Mouse (Mus musculus): ENCODE measurements around the gene Wwox. TPM values are rescaled to one million over a fixed set of nuclear protein-coding genes. Genes with fewer than 3 reads are reported as not detected.
A peak's percentile ranks its signal among the peaks of the same experiment; 100 is the strongest.

Gene Wwox
- total RNA-seq, 2 experiments from 2014 or later, result 7.4 to 8.1 TPM

DNA sequence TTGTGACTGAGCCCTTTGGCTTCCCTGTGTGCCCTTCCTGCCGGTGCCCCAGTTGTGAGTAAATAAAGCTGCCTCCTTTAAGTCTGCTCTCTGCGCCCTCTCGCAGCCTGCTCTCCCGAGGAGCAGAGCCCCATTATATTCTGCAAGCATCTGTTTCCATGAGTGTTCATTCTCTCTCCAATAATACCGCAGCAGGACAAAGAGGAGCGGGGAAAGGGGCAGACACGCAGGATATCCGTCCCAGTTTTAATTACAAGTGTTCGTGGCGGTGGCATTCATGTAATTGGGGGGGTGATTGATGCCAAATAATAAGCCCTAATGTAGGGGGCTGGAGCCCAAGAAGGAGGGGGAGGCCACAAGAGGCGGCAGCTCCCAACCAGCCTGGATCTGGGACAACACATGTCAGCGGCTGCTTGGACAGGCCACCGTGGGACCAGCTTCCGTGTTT is 734.2 kb downstream of the Wwox start:
- DNase-seq, result no peak
- intact Hi-C loops (cut with DNase I), result no loop called here

DNA sequence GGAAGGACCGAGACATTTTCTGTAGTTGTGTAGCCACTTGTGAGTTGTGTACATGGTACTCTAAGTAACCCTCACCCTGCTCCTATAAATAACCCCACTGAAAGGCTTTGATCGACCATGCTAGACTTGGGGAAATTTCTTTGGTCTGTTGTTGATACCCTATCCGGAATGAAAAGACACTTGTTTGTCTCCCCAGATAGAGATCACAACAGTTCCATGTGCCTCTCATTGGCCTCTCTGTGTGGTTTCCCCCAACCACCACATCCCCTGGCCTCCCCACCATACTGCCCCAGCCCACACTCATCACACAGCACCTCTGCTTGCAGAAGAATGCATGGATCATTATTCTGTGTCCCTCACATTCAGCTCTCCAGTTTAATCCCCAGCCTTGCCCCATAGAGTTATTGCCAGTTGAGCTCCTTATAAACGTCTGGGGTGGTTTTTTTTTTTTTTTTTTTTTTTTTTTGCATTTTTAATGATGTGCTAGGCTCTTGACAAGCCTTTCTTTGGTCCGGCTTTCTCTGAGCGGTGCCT is 746.0 kb downstream of the Wwox start:
- intact Hi-C loops (cut with DNase I), result no loop called here
- DNase-seq, result no peak

GRCm38 (mm10) chr8:115186121-115186811 is 746.8 kb downstream of the Wwox start:
- no peak for DNase-seq
- intact Hi-C loops (cut with DNase I), result no loop called here

GRCm38 (mm10) chr8:115186882-115187281 is 747.4 kb downstream of the Wwox start:
- intact Hi-C loops (cut with DNase I), result no loop called here
- DNase-seq, result peak; percentile 5 to 9

GRCm38 (mm10) chr8:115188446-115188845 is 749.0 kb downstream of the Wwox start:
- intact Hi-C loops (cut with DNase I), result no loop called here
- DNase-seq, result no peak

- DNase-seq, result peak; percentile 7 to 14
- intact Hi-C loops (cut with DNase I), result no loop called here
These were observed 750.4 kb downstream of the Wwox start for GRCm38 (mm10) chr8:115189836-115190235.

DNA sequence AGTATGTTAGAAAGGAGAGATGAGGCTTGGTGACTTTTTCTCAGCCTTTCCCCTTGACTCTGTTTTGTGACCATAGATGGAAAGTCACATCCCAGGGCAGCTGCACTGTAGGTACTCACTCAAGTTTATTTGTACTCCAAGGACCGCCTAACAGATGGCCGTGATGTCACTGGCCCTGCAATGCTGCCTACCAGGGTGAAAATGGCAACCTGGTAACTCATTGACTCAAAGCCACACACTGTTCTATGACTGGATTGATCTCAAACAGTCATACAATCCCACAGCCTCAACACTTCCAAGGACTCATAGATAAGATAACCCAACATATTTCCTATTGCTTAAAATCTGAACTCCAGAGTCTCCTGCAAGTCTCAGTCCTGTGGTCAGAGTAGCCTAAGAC is 754.3 kb downstream of the Wwox start:
- intact Hi-C loops (cut with DNase I), result no loop called here
- DNase-seq, result no peak

GRCm38 (mm10) chr8:115195334-115195733 is 755.9 kb downstream of the Wwox start:
- DNase-seq, result no peak
- intact Hi-C loops (cut with DNase I), result no loop called here

GRCm38 (mm10) chr8:115196859-115197258 is 757.4 kb downstream of the Wwox start:
- intact Hi-C loops (cut with DNase I), result no loop called here
- DNase-seq, result no peak

DNA sequence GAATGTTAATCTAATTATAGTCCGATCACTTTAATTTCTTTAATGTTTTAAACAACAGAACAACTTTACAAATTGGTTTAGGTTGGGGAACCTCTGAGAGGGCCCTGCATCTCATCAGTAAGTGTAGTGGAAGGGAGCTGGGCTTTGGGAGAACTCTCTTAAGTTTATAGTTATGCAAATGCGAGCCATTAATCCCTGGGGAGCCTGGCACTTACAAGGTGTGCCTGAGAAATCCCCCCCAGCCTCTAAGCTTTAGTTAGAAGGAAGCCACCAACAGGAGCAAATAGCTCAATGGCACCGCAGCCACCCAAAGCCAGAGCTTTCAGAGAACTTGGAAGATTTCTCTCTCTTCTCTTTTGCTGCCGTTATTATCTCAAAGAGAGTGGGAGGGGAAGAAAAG is 759.7 kb downstream of the Wwox start:
- no peak for DNase-seq
- intact Hi-C loops (cut with DNase I), result no loop called here

DNA sequence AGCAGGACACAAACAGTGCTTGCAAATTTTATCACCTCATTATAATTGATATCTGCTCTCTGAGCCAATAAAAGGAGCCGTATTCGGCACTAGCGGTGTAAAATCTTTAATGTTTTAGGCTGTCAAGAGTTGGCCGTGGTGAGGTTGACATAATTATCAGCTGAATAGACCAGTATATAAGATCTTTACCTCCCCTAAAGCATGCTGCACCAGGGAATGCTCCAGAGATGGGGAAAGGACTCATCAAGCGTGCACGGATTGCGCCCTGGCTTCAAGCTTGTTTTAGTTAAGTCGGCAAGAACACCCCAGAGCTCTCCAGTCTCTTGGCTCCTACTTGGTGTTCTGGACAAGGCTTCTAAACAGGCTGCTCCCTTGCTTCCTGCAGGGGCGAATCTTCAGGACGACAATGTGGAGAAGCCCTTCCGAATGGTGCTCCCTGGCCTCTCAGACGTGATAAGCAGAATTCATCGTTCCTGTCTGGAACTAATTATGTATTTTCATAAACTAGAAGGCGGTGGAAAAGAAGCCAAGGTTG is 760.2 kb downstream of the Wwox start:
- DNase-seq, result no peak
- intact Hi-C loops (cut with DNase I), result no loop called here

- intact Hi-C loops (cut with DNase I), result no loop called here
- no peak for DNase-seq
These were observed 762.3 kb downstream of the Wwox start for GRCm38 (mm10) chr8:115201726-115202125.

DNA sequence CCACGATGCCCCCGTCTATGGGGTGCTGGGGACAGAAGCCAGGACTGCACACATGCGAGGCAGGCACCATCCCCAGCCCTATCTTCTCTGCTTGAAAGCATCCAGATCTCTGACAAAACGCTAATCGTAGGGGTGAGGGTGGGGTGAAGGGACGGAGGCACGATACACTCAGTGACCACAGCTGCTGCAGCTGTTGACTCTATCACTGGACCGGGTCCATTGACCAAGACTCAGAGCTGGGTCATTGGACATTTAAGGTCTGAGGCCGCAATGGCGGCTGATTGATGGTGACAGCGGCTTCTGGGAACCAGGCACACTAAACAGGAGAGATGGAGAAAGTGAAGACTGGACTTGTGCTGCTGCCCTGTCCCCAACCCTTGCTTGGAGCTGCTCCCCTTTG is 768.0 kb downstream of the Wwox start:
- no peak for DNase-seq
- intact Hi-C loops (cut with DNase I), result no loop called here

DNA sequence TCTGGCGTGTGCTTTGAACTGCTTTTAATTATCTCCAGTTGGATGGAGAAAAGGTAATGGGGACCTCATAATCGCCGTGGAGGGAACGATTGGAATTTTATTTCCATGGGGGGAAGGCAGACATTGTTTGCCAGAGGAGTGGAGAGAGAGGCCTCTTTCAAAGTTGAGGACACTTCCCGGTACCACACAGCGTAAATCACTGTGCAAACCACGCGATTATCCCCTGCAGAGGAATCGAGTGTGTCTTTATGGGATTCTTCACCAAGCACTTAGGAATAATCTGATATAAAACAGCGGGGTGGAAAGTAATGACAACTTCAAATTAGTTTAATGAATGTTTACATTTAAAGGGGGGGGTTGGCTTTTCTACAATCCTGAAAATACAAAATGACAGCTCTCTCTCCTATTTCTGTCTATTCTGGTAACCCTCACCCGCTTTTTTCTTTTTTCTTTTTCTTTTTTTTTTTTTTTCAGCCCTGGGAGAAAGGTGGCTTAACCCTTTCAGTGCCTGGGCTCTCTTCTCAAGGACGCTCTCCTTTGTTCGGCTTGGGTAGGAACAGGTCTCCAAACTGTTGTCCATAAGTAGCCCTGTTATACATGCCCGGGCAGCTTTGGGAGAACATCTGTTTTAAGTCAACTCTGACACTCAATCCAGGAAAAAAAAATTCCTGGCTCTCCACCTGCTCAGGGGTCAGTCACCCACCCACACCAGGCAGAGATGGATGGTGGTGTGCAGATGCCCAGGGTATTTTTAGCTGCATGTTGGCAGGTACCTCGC is 769.1 kb downstream of the Wwox start:
- DNase-seq, result peak in 1 of 2 experiments; percentile 6
- intact Hi-C loops (cut with DNase I), result no loop called here

DNA sequence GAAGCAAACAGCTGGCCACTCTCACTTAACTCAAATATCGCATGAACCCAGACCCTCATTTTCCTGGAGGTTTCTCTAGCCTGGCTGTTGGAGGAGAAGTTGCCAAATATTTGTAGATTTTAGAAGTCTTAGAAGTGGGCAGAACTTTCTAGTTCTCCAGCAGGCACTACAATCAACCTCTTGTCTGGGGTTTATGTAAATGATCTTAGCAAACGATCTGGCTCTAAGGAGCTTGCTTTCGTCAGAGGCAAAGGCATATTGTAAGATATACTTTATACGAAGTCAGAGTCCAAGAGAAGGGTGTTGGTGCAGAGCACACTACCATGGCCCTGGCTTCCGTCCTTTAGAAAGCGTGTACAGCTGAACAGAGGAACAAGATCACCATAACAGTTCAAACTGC is 770.6 kb downstream of the Wwox start:
- intact Hi-C loops (cut with DNase I), result no loop called here

DNA sequence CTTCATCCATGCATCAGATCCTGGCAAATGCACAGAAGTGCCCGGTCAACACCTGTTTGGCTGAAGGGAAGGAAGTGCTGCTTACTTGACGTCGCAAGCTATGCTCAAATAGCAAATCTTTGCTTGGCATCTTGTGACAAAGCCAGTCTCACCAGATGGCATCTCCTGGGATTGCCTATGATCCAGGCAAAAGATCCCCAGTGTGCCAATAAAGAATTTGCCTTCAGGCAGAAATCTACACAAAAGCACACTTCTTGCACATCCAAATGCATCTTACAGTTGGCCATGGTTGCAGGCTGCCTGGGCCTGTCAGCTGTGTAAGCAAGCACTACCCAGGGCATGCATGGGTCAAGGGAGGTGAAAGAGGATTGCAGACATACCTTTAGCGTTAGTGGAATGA is 773.7 kb downstream of the Wwox start:
- no peak for DNase-seq
- intact Hi-C loops (cut with DNase I), result no loop called here

More for the DNA sequence above, 770.6 kb downstream of the Wwox start:
- DNase-seq, result no peak

- no peak for DNase-seq
- intact Hi-C loops (cut with DNase I), result no loop called here
These were observed 775.4 kb downstream of the Wwox start for GRCm38 (mm10) chr8:115214870-115215269.

GRCm38 (mm10) chr8:115216801-115217200 is 777.3 kb downstream of the Wwox start:
- intact Hi-C loops (cut with DNase I), result no loop called here
- peak in 1 of 2 experiments; percentile 10 for DNase-seq

- intact Hi-C loops (cut with DNase I), result no loop called here
- no peak for DNase-seq
These were observed 783.1 kb downstream of the Wwox start for GRCm38 (mm10) chr8:115222545-115222944.

DNA sequence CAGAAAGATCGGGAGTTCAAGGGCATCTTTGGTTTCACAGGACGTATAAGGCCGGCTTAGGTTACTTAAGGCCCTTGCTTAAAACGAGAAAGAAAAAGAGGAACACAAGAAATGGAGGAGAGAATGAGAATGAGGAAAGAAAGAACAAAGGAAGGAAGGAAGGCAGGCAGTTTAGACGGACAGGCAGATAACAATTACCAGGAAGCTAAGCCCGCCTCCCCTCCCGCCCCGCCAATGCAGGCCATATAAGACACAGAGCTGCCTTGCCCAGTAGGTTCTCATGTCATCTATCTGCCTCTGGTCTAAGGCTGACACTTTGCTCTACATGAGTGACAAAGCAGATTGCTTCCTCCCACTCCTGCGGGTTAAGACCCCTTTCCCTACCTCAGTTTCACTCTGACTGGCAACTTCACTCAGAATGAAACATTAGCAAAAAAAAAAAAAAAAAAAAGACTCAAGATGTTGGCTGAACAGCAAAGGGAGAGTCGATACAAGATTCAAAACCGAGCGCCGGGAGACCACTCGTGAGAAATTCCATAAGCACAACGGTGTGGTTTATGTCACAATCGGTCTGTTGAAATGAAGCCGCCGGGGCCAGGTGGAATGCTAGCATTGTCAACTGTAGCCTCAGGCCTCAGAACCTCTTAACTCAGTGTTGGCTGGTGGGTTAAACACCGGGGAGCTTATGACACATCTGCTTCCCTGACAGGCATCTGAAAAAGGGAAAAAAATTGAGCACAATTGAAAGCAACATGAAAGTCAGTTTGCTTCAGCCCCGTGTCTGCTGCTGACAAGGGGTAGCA is 787.5 kb downstream of the Wwox start:
- DNase-seq, result no peak
- intact Hi-C loops (cut with DNase I), result no loop called here

GRCm38 (mm10) chr8:115228903-115229302 is 789.4 kb downstream of the Wwox start:
- intact Hi-C loops (cut with DNase I), result no loop called here
- DNase-seq, result no peak

Measured in heart, postnatal 10 days (tissue).